Mouse (Mus musculus) liver, postnatal 0 days (tissue): ENCODE data around the gene Cckar. TPM values are rescaled to one million over a fixed set of nuclear protein-coding genes. Genes with fewer than 3 reads are reported as not detected.

Source experiments
- ATAC-seq: fragments of 200-750 bp; cut with Nextera tagmentation; 2 replicates; pipeline ENCODE4 v1.8.0; 2017; ENCODE audit warnings: mild to moderate bottlenecking, moderate library complexity
- DNase-seq: peaks from one replicate; pipeline ENCODE4 v3.0.0-alpha.2; 2016
- H3K27ac ChIP-seq: fragments of 300-500 bp; sonication (generic); 2 replicates; pipeline ENCODE4 v1.5.1; 2014; ENCODE audit warnings: antibody characterized with exemption, moderate library complexity, mild to moderate bottlenecking, low read depth
- H3K27me3 ChIP-seq: fragments of 300-500 bp; sonication (generic); 2 replicates; pipeline ENCODE4 v1.6.1; 2014; ENCODE audit warnings: low read length, control low read depth, mixed read lengths; ENCODE audit not compliant: insufficient read depth
- H3K36me3 ChIP-seq: fragments of 300-500 bp; sonication (generic); replicated peaks from 2 replicates; pipeline ENCODE4 v1.6.1; 2014; ENCODE audit warnings: mild to moderate bottlenecking, control low read depth, low read length, moderate library complexity, mixed read lengths; ENCODE audit not compliant: insufficient read depth
- H3K4me1 ChIP-seq: fragments of 300-500 bp; sonication (generic); 2 replicates; pipeline ENCODE4 v1.6.1; 2014; ENCODE audit warnings: antibody characterized with exemption, mild to moderate bottlenecking, control low read depth; ENCODE audit not compliant: insufficient read depth
- H3K4me2 ChIP-seq: fragments of 300-500 bp; sonication (generic); 2 replicates; pipeline ENCODE4 v1.6.1; 2014; ENCODE audit warnings: low read depth, mild to moderate bottlenecking, low read length, moderate library complexity, mixed read lengths
- H3K4me3 ChIP-seq: fragments of 300-500 bp; sonication (generic); 2 replicates; pipeline ENCODE4 v1.5.1; 2014; ENCODE audit warnings: low read depth, low read length
- H3K9ac ChIP-seq: fragments of 300-500 bp; sonication (generic); replicated peaks from 2 replicates; pipeline ENCODE4 v1.6.1; 2014; ENCODE audit warnings: mild to moderate bottlenecking, moderate library complexity
- H3K9me3 ChIP-seq: fragments of 300-500 bp; sonication (generic); 2 replicates; pipeline ENCODE4 v1.6.1; 2016; ENCODE audit warnings: mild to moderate bottlenecking, control low read depth, low read length, mixed read lengths
- CTCF ChIP-seq: sonication (generic); IDR thresholded peaks from 2 replicates; pipeline ENCODE4 v1.5.1; 2016; ENCODE audit warnings: antibody characterized with exemption, low read depth
- EP300 ChIP-seq: IDR thresholded peaks from 2 replicates; pipeline ENCODE4 v1.6.1; 2016; ENCODE audit warnings: antibody characterized with exemption, low read depth, mild to moderate bottlenecking
- WGBS: fragments of 180-500 bp; shearing (Covaris S2); extraction: QIAGEN DNeasy Blood & Tissue Kit; methylation state at CpG from one replicate; pipeline ENCODE4 v1.1.7; 2014; ENCODE audit not compliant: insufficient replicate concordance; 5-methylcytosine and 5-hydroxymethylcytosine counted together
- polyA plus RNA-seq: library from polyadenylated mRNA; unstranded; fragments of >200 nt; fragmentation: Nextera tagmentation; extraction: Ambion mirVana; gene quantifications from 2 replicates; pipeline ENCODE4 v1.2.1, GENCODE M21; 2015

The Cckar gene
- polyA plus RNA-seq, result 0.12 and 0.19 TPM in 2 replicates

DNA sequence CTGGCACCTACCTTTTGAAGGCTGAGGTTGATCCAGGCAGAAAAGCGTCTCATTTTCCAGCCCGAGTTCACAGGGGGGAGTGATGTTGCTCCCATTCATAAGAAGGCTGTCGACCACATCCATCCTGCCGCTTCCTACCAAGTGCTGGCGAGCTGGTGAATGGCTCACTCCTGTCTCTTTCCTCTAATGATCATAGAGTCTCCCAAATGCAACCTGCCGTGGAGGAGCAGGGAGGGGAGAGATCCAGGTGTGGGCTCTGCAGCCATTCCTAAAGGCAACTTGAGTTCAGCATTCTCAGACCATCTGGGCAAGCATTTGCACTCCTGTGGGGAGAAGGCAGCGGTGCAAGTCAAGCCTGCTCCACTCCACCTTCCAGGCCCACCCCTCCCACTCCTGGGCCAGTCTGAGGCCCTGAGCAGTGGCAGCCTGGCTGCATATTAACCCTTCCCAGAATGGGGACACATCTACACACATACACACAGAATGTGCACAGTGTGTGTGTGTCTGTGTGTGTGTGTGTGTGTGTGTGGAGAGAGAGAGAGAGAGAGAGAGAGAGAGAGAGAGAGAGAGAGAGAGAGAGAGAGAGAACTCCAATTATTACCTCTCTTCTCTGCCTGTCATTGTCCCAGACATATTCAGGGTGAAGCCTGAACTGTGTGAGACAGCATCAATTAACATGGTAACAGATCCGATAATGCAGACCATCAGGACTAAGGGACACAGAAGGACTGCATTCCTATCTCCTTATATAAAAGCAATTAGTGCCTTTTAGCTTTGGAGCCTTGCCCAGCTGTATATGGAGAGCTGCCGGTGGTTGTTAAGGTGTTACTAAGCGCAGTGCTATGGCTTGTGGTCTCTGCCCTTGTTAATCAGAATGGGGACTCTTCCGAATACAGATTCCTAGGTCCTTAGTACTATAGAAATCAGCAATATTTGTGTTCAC lies at the start of gene Cckar:
TSS of gene Cckar (minus strand) at position 471 of the 943 bp plus-strand sequence.
- Histone ChIP-seq H3K4me1 (no peaks in the 10 kb centered on the region), H3K4me2 (no peak within 1 kb of the TSS), H3K9me3 (no peaks in the 10 kb centered on the region), H3K36me3 (no peaks in the 10 kb centered on the region), H3K27me3 (no peaks in the 10 kb centered on the region), H3K4me3 (no peak within 1 kb of the TSS), H3K27ac (no peak within 1 kb of the TSS), H3K9ac (no peak within 1 kb of the TSS)
- TF ChIP-seq EP300 (no peak), CTCF (no peak)
- ATAC-seq (no peak), DNase-seq (no peak)
- WGBS, result 60% methylated on average over 11 of the region's 11 CpGs

DNA sequence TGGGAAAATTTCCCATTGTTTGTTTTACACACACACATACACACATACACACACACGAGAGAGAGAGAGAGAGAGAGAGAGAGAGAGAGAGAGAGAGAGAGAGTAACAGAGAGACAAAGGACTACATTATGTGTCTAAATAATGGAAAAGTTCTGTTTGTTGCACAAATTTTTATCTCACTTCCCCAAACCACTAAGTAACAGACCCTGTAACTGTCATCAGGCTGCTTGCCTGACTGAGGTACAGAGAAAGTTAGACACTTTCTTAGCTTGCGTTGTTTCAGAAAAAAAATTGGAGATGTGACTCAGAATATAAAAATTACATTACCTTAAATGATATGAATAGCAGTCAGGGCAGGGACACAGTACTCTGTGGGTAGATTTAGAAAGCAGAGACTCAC lies 36.6 kb upstream of the Cckar start:
- no peaks in the 10 kb centered on the region for H3K4me1 ChIP-seq
- H3K36me3 ChIP-seq, result no peaks in the 10 kb centered on the region
- H3K9me3 ChIP-seq, result no peaks in the 10 kb centered on the region
- DNase-seq, result no peak
- H3K27me3 ChIP-seq, result no peaks in the 10 kb centered on the region
- no peak for ATAC-seq
- H3K27ac ChIP-seq, result no peak overlapping the region
- no peak overlapping the region for H3K4me2 ChIP-seq
- no peak overlapping the region for H3K9ac ChIP-seq
- no peak for TF ChIP-seq EP300
- no peak for TF ChIP-seq CTCF
- 50% methylated on average over 2 of the region's 2 CpGs for WGBS
- H3K4me3 ChIP-seq, result no peak overlapping the region

DNA sequence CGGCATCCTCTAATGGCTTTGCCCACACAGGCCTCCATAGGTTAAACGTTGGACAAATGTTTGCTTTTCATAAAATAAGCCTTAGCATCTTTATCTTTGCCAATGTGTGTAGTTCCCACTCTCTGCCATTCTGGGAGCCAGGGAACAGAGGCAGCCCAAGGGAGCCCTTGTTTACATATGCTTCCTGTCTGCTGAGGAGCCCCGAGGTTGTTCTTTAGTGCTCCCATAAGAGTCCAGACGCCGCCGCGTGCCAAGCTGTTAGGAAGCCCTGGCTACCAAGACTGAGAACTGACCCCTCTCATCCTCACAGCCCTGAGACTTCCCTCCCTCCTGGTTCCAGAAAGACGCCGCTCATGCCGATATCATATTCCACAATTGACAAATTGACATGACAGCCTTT lies 25.4 kb upstream of the Cckar start:
- 56% methylated on average over 10 of the region's 10 CpGs for WGBS
- no peak overlapping the region for H3K9ac ChIP-seq
- DNase-seq (no peak), ATAC-seq (no peak)
- no peaks in the 10 kb centered on the region for H3K27me3 ChIP-seq
- H3K4me2 ChIP-seq, result no peak overlapping the region
- TF ChIP-seq EP300 (no peak), CTCF (no peak)
- no peak overlapping the region for H3K4me3 ChIP-seq
- no peak overlapping the region for H3K27ac ChIP-seq
- no peaks in the 10 kb centered on the region for H3K9me3 ChIP-seq
- H3K4me1 ChIP-seq, result no peaks in the 10 kb centered on the region
- H3K36me3 ChIP-seq, result no peaks in the 10 kb centered on the region

DNA sequence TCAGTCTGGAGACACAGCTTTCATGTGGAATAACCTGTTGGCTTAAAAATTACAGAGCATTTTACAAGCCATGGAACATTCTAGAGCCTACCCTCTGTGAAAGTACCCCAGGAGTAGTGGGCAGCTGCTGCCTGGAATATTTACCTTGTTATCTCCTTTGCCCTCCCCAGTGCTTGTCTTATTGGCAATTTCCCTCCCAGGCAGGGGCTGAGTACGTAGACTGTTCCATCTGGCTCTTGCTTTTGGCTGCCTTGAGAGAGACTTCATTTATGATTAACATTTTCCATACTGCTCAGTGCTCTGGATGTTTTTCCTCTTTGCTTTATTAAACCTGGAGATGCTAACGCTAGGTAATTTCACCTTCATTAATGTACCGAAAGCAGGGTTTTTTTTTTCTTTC lies 20.1 kb upstream of the Cckar start:
- DNase-seq, result no peak
- TF ChIP-seq CTCF, result no peak
- TF ChIP-seq EP300, result no peak
- H3K36me3 ChIP-seq, result no peaks in the 10 kb centered on the region

DNA sequence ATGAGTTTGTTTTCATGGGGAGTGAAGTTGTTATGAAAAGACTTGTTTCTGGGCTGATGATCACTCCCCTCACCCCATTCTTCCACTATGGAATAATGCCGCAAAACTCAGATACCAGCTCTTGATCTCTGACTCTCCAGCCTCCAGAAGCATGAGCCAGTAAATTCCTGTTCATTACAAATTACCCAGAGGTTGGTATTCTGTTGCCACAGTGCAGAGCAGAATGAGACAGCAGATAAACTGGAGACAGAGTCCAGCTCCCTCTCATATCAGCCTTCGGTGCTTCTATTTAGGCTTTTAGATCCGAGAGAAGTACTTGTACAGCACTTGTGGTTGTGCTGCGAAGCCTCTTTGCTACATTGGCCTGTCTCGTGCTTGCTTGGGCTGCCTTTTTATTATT lies 18.5 kb upstream of the Cckar start:
- TF ChIP-seq CTCF (no peak), EP300 (no peak)
- 68% methylated on average over 5 of the region's 5 CpGs for WGBS
- Histone ChIP-seq H3K4me3 (no peak overlapping the region), H3K27ac (no peak overlapping the region), H3K9ac (no peak overlapping the region), H3K4me1 (no peaks in the 10 kb centered on the region), H3K36me3 (no peaks in the 10 kb centered on the region), H3K27me3 (no peaks in the 10 kb centered on the region), H3K9me3 (no peaks in the 10 kb centered on the region), H3K4me2 (no peak overlapping the region)
- DNase-seq (no peak), ATAC-seq (no peak)

More for the DNA sequence above, 20.1 kb upstream of the Cckar start:
- H3K4me1 ChIP-seq, result no peaks in the 10 kb centered on the region
- H3K27ac ChIP-seq, result no peak overlapping the region
- H3K4me3 ChIP-seq, result no peak overlapping the region
- H3K4me2 ChIP-seq, result no peak overlapping the region
- ATAC-seq, result no peak
- H3K9me3 ChIP-seq, result no peaks in the 10 kb centered on the region
- H3K27me3 ChIP-seq, result no peaks in the 10 kb centered on the region
- no peak overlapping the region for H3K9ac ChIP-seq
- 71% methylated on average over 3 of the region's 3 CpGs for WGBS

GRCm38 (mm10) chr5:53716462-53716861 lies 9.0 kb upstream of the Cckar start:
- Histone ChIP-seq H3K4me3 (no peak overlapping the region), H3K27ac (no peak overlapping the region), H3K27me3 (no peaks in the 10 kb centered on the region), H3K36me3 (no peaks in the 10 kb centered on the region), H3K9ac (no peak overlapping the region), H3K4me2 (no peak overlapping the region), H3K4me1 (no peaks in the 10 kb centered on the region), H3K9me3 (no peaks in the 10 kb centered on the region)
- TF ChIP-seq CTCF (no peak), EP300 (no peak)
- DNase-seq (no peak), ATAC-seq (no peak)
- 72% methylated on average over 5 of the region's 5 CpGs for WGBS
